Mouse (Mus musculus) bone marrow, adult 2 months (tissue): ENCODE measurements around the gene Zfp235.

Experiments
- CTCF ChIP-seq: fragments of 200-500 bp; IDR thresholded peaks from 2 replicates; pipeline ENCODE4 v1.5.1; 2011; ENCODE audit warnings: low read length, control low read depth; ENCODE audit not compliant: control insufficient read depth, insufficient read depth
- POLR2A ChIP-seq: fragments of 200-500 bp; IDR thresholded peaks from 2 replicates; pipeline ENCODE4 v1.6.1; 2011; ENCODE audit warnings: low read depth, mild to moderate bottlenecking, control low read depth, low read length, borderline replicate concordance; ENCODE audit not compliant: control insufficient read depth

GRCm38 (mm10) chr7:24142566-24142965 lies 8.6 kb downstream of the Zfp235 start:
- no peak for TF ChIP-seq CTCF
- TF ChIP-seq POLR2A = no peak
